Mouse (Mus musculus): ENCODE results near the gene Disp1. TPM values are rescaled to one million over a fixed set of nuclear protein-coding genes. Genes with fewer than 3 reads are reported as not detected.

The Disp1 gene
- total and polyA plus RNA-seq, 2 experiments = 0.83 to 3.4 TPM

DNA sequence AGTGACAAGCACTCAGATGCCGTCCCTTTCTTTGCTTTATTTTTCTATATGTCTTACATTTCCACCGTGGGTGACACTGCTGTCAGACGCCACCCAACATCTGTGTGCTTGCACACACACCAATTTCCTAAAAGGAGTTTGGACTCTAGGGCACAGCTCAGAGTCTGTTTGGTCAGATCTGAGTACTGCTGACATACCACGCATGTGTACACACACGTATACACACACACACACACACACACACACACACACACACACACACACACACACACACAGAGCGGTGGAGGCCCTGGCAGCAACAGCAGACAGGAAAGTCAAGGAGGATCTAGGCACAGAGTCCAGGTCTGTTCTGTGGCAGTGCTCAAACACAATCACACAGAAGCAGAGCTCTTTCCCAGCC lies 61.1 kb downstream of the Disp1 start:
- Histone ChIP-seq H3K36me3 (ENCODE audit: control insufficient read depth, insufficient read depth, low read length) (no peaks in the 10 kb centered on the region), H3K4me3 (ENCODE audit: insufficient read depth, low read depth, low read length) (no peak overlapping the region), H3K27me3 (ENCODE audit: control insufficient read depth, insufficient read depth, low read length) (no peaks in the 10 kb centered on the region), H3K4me1 (ENCODE audit: control insufficient read depth, insufficient read depth, low read length) (no peaks in the 10 kb centered on the region), H3K79me2 (ENCODE audit: control insufficient read depth, insufficient read depth, low read length) (no peaks in the 10 kb centered on the region), H3K27ac (replicated peaks; ENCODE audit: insufficient read depth, low read depth, low read length) (no peak overlapping the region), H3K9ac (ENCODE audit: low read depth, low read length) (no peak overlapping the region)
- peak; percentile 28 for DNase-seq (ENCODE audit: extremely low read depth, low read depth, low spot score)
- TF ChIP-seq POLR2A (IDR thresholded peaks at IDR 0.05; ENCODE audit: extremely low read depth, insufficient read depth, low read length) (no peak), CTCF (IDR thresholded peaks at IDR 0.05; ENCODE audit: low read depth, low read length) (no peak)
- WGBS = 38% methylated on average over 6 of the region's 6 CpGs

GRCm38 (mm10) chr1:183159183-183159582 lies 62.1 kb downstream of the Disp1 start:
- WGBS = 95% methylated on average over 7 of the region's 7 CpGs
- Histone ChIP-seq H3K27me3 (ENCODE audit: control insufficient read depth, insufficient read depth, low read length) (no peaks in the 10 kb centered on the region), H3K9ac (ENCODE audit: low read depth, low read length) (no peak overlapping the region), H3K4me1 (ENCODE audit: control insufficient read depth, insufficient read depth, low read length) (no peaks in the 10 kb centered on the region), H3K27ac (replicated peaks; ENCODE audit: insufficient read depth, low read depth, low read length) (no peak overlapping the region), H3K4me3 (ENCODE audit: insufficient read depth, low read depth, low read length) (no peak overlapping the region), H3K79me2 (ENCODE audit: control insufficient read depth, insufficient read depth, low read length) (no peaks in the 10 kb centered on the region), H3K36me3 (ENCODE audit: control insufficient read depth, insufficient read depth, low read length) (no peaks in the 10 kb centered on the region)
- no peak for DNase-seq (ENCODE audit: extremely low read depth, low read depth, low spot score)
- TF ChIP-seq CTCF (IDR thresholded peaks at IDR 0.05; ENCODE audit: low read depth, low read length) = no peak
- TF ChIP-seq POLR2A (IDR thresholded peaks at IDR 0.05; ENCODE audit: extremely low read depth, insufficient read depth, low read length) = no peak

- TF ChIP-seq POLR2A (IDR thresholded peaks at IDR 0.05; ENCODE audit: extremely low read depth, insufficient read depth, low read length) (no peak), CTCF (IDR thresholded peaks at IDR 0.05; ENCODE audit: low read depth, low read length) (no peak)
- no peak overlapping the region for H3K27ac ChIP-seq (replicated peaks; ENCODE audit: insufficient read depth, low read depth, low read length)
- 89% methylated on average over 5 of the region's 5 CpGs for WGBS
These were observed 65.7 kb downstream of the Disp1 start for GRCm38 (mm10) chr1:183155600-183155999.

GRCm38 (mm10) chr1:183154296-183155204 lies 66.8 kb downstream of the Disp1 start:
- 55% methylated on average over 7 of the region's 7 CpGs for WGBS
- no peak overlapping the region for H3K27ac ChIP-seq (replicated peaks; ENCODE audit: insufficient read depth, low read depth, low read length)

More at GRCm38 (mm10) chr1:183155600-183155999, 65.7 kb downstream of the Disp1 start:
- Histone ChIP-seq H3K4me3 (ENCODE audit: insufficient read depth, low read depth, low read length) (no peak overlapping the region), H3K9ac (ENCODE audit: low read depth, low read length) (no peak overlapping the region), H3K27me3 (ENCODE audit: control insufficient read depth, insufficient read depth, low read length) (no peaks in the 10 kb centered on the region), H3K79me2 (ENCODE audit: control insufficient read depth, insufficient read depth, low read length) (no peaks in the 10 kb centered on the region), H3K4me1 (ENCODE audit: control insufficient read depth, insufficient read depth, low read length) (no peaks in the 10 kb centered on the region), H3K36me3 (ENCODE audit: control insufficient read depth, insufficient read depth, low read length) (no peaks in the 10 kb centered on the region)
- no peak for DNase-seq (ENCODE audit: extremely low read depth, low read depth, low spot score)

GRCm38 (mm10) chr1:183153354-183153753 lies 68.0 kb downstream of the Disp1 start:
- H3K27ac ChIP-seq (replicated peaks; ENCODE audit: insufficient read depth, low read depth, low read length) = no peak overlapping the region
- no peaks in the 10 kb centered on the region for H3K27me3 ChIP-seq (ENCODE audit: control insufficient read depth, insufficient read depth, low read length)
- no peak overlapping the region for H3K4me3 ChIP-seq (ENCODE audit: insufficient read depth, low read depth, low read length)
- no peak overlapping the region for H3K9ac ChIP-seq (ENCODE audit: low read depth, low read length)
- no peaks in the 10 kb centered on the region for H3K36me3 ChIP-seq (ENCODE audit: control insufficient read depth, insufficient read depth, low read length)
- TF ChIP-seq POLR2A (IDR thresholded peaks at IDR 0.05; ENCODE audit: extremely low read depth, insufficient read depth, low read length) (no peak), CTCF (IDR thresholded peaks at IDR 0.05; ENCODE audit: low read depth, low read length) (no peak)
- no peak for DNase-seq (ENCODE audit: extremely low read depth, low read depth, low spot score)
- H3K79me2 ChIP-seq (ENCODE audit: control insufficient read depth, insufficient read depth, low read length) = no peaks in the 10 kb centered on the region
- H3K4me1 ChIP-seq (ENCODE audit: control insufficient read depth, insufficient read depth, low read length) = no peaks in the 10 kb centered on the region
- 99% methylated on average over 4 of the region's 4 CpGs for WGBS

More at GRCm38 (mm10) chr1:183154296-183155204, 66.8 kb downstream of the Disp1 start:
- H3K36me3 ChIP-seq (ENCODE audit: control insufficient read depth, insufficient read depth, low read length) = no peaks in the 10 kb centered on the region
- H3K79me2 ChIP-seq (ENCODE audit: control insufficient read depth, insufficient read depth, low read length) = no peaks in the 10 kb centered on the region
- H3K4me3 ChIP-seq (ENCODE audit: insufficient read depth, low read depth, low read length) = no peak overlapping the region
- no peak overlapping the region for H3K9ac ChIP-seq (ENCODE audit: low read depth, low read length)
- peak; percentile 21 for DNase-seq (ENCODE audit: extremely low read depth, low read depth, low spot score)
- H3K27me3 ChIP-seq (ENCODE audit: control insufficient read depth, insufficient read depth, low read length) = no peaks in the 10 kb centered on the region
- TF ChIP-seq CTCF (IDR thresholded peaks at IDR 0.05; ENCODE audit: low read depth, low read length) (no peak), POLR2A (IDR thresholded peaks at IDR 0.05; ENCODE audit: extremely low read depth, insufficient read depth, low read length) (no peak)
- no peaks in the 10 kb centered on the region for H3K4me1 ChIP-seq (ENCODE audit: control insufficient read depth, insufficient read depth, low read length)
